Mouse (Mus musculus): ENCODE data around the gene 2310039H08Rik. TPM values are rescaled to one million over a fixed set of nuclear protein-coding genes. Genes with fewer than 3 reads are reported as not detected.

Gene 2310039H08Rik
- polyA plus RNA-seq, 1 experiment from 2014 or later = 69.8 TPM

DNA sequence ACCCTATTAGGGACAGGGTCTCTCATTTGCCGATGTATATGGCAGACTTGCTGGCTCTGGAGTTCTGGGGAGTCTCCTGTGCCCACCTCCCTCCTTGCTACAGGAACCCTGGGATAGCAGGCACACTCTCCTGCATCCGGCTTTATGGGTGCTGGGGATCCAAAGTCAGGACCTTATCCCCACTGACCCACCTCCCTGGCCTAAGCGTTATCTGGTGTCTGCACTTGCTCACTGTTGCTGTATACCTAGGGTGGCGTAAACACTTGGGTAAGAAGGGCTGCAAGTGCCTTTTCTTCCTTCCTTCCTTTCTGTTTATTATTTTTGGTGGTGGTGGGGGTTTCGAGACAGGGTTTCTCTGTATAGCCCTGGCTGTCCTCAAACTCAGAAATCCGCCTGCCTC is 31.1 kb upstream of the 2310039H08Rik start:
- Histone ChIP-seq H3K9ac (no peak overlapping the region), H3K36me3 (peaks cover 60% of the 10 kb centered on the region), H3K9me3 (no peaks in the 10 kb centered on the region), H3K27ac (no peak overlapping the region), H3K4me3 (no peak overlapping the region), H3K4me1 (no peaks in the 10 kb centered on the region), H3K27me3 (no peaks in the 10 kb centered on the region), H3K4me2 (no peak overlapping the region)
- no peak for ATAC-seq (ENCODE audit: insufficient number of reproducible peaks, insufficient read depth, low FRiP score, low TSS enrichment, low read depth)
- WGBS = 95% methylated on average over 6 of the region's 6 CpGs

GRCm38 (mm10) chr17:46742986-46743385 is 29.4 kb upstream of the 2310039H08Rik start:
- WGBS = 89% methylated on average over 9 of the region's 9 CpGs

GRCm38 (mm10) chr17:46745506-46745905 is 26.9 kb upstream of the 2310039H08Rik start:
- H3K27ac ChIP-seq = no peak overlapping the region
- H3K4me3 ChIP-seq = no peak overlapping the region
- 76% methylated on average over 2 of the region's 2 CpGs for WGBS
- peaks cover 52% of the 10 kb centered on the region for H3K36me3 ChIP-seq
- ATAC-seq (ENCODE audit: insufficient number of reproducible peaks, insufficient read depth, low FRiP score, low TSS enrichment, low read depth) = no peak
- no peaks in the 10 kb centered on the region for H3K9me3 ChIP-seq
- no peak overlapping the region for H3K4me2 ChIP-seq
- H3K27me3 ChIP-seq = no peaks in the 10 kb centered on the region
- H3K9ac ChIP-seq = no peak overlapping the region
- H3K4me1 ChIP-seq = peaks cover 3% of the 10 kb centered on the region

More at GRCm38 (mm10) chr17:46742986-46743385, 29.4 kb upstream of the 2310039H08Rik start:
- H3K36me3 ChIP-seq = peaks cover 60% of the 10 kb centered on the region
- no peaks in the 10 kb centered on the region for H3K9me3 ChIP-seq
- H3K27me3 ChIP-seq = no peaks in the 10 kb centered on the region
- H3K4me1 ChIP-seq = no peaks in the 10 kb centered on the region
- no peak overlapping the region for H3K27ac ChIP-seq
- no peak overlapping the region for H3K4me3 ChIP-seq
- no peak for ATAC-seq (ENCODE audit: insufficient number of reproducible peaks, insufficient read depth, low FRiP score, low TSS enrichment, low read depth)
- H3K4me2 ChIP-seq = no peak overlapping the region
- no peak overlapping the region for H3K9ac ChIP-seq

GRCm38 (mm10) chr17:46747234-46747633 is 25.2 kb upstream of the 2310039H08Rik start:
- no peak for ATAC-seq (ENCODE audit: insufficient number of reproducible peaks, insufficient read depth, low FRiP score, low TSS enrichment, low read depth)
- no peak overlapping the region for H3K4me2 ChIP-seq
- H3K9ac ChIP-seq = no peak overlapping the region
- H3K27me3 ChIP-seq = no peaks in the 10 kb centered on the region
- H3K36me3 ChIP-seq = peaks cover 47% of the 10 kb centered on the region
- H3K27ac ChIP-seq = no peak overlapping the region
- H3K4me3 ChIP-seq = no peak overlapping the region
- 85% methylated on average over 8 of the region's 8 CpGs for WGBS
- H3K9me3 ChIP-seq = no peaks in the 10 kb centered on the region
- peaks cover 12% of the 10 kb centered on the region for H3K4me1 ChIP-seq

- H3K4me1 ChIP-seq = peaks cover 12% of the 10 kb centered on the region
- 89% methylated on average over 2 of the region's 2 CpGs for WGBS
These were observed 24.6 kb upstream of the 2310039H08Rik start for GRCm38 (mm10) chr17:46747806-46748205.

DNA sequence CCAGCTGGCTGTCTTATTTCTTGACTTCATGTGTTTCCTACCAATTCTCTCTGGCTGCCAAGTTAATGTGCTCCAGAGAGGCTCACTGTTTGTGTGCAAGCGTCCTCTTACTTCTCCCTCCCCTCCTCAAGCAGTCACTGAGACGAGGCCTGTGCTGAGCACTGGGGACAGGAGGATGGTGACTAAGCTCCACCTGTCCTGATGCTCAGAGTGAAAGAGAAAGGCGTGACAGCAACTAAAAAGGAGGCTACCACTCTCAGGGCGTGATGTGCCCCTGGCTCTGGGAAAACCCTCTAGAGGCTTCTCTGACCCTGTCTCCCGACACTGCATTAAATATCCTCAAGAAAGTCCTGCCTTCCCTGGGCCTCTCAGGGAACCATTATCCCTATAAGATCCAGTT is 23.2 kb upstream of the 2310039H08Rik start:
- Histone ChIP-seq H3K27ac (no peak overlapping the region), H3K27me3 (no peaks in the 10 kb centered on the region), H3K4me1 (peaks cover 12% of the 10 kb centered on the region), H3K4me2 (no peak overlapping the region), H3K9me3 (no peaks in the 10 kb centered on the region), H3K9ac (no peak overlapping the region), H3K4me3 (no peak overlapping the region), H3K36me3 (peaks cover 27% of the 10 kb centered on the region)
- ATAC-seq (ENCODE audit: insufficient number of reproducible peaks, insufficient read depth, low FRiP score, low TSS enrichment, low read depth) = no peak
- 84% methylated on average over 5 of the region's 5 CpGs for WGBS

More at GRCm38 (mm10) chr17:46747806-46748205, 24.6 kb upstream of the 2310039H08Rik start:
- no peak for ATAC-seq (ENCODE audit: insufficient number of reproducible peaks, insufficient read depth, low FRiP score, low TSS enrichment, low read depth)
- peaks cover 41% of the 10 kb centered on the region for H3K36me3 ChIP-seq
- no peaks in the 10 kb centered on the region for H3K27me3 ChIP-seq
- H3K4me3 ChIP-seq = no peak overlapping the region
- H3K4me2 ChIP-seq = no peak overlapping the region
- H3K9me3 ChIP-seq = no peaks in the 10 kb centered on the region
- H3K9ac ChIP-seq = no peak overlapping the region
- no peak overlapping the region for H3K27ac ChIP-seq

DNA sequence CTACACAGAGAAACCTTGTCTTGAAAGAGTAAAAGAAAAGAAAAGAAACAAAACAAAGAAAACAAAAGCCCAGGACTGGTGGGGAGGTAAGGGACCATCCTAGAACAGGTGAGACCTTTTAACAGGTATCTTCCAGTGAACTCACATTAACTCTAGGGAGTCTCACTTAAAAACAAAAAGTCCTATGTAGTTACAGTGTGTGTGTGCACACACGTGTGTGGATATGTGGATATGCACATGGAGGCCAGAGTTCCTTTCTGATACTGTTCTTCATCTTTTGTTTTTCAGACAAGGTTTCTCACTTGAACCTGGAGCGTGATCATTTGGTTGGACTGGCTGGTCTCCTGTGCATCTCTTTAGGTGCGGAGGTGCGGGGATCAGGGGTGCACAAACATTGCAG is 21.9 kb upstream of the 2310039H08Rik start:
- H3K4me3 ChIP-seq = peak overlapping the region; percentile 75
- peak overlapping the region; percentile 88; the same call in 1 of the 2 replicates for H3K27ac ChIP-seq
- peaks cover 12% of the 10 kb centered on the region for H3K4me1 ChIP-seq
- H3K9ac ChIP-seq = peak overlapping the region; percentile 77
- WGBS = 91% methylated on average over 4 of the region's 4 CpGs
- peak overlapping the region; percentile 72 for H3K4me2 ChIP-seq
- peaks cover 18% of the 10 kb centered on the region for H3K36me3 ChIP-seq
- no peaks in the 10 kb centered on the region for H3K27me3 ChIP-seq
- H3K9me3 ChIP-seq = no peaks in the 10 kb centered on the region
- ATAC-seq (ENCODE audit: insufficient number of reproducible peaks, insufficient read depth, low FRiP score, low TSS enrichment, low read depth) = no peak

- Histone ChIP-seq H3K27ac (peak overlapping the region; percentile 88), H3K36me3 (peaks cover 12% of the 10 kb centered on the region), H3K27me3 (no peaks in the 10 kb centered on the region), H3K4me2 (peak overlapping the region; percentile 72), H3K9me3 (no peaks in the 10 kb centered on the region), H3K4me1 (peaks cover 13% of the 10 kb centered on the region), H3K9ac (peak overlapping the region; percentile 77), H3K4me3 (peak overlapping the region; percentile 75)
- 25% methylated on average over 16 of the region's 16 CpGs for WGBS
- peak; percentile 10; the same call in 1 of the 2 replicates for ATAC-seq (ENCODE audit: insufficient number of reproducible peaks, insufficient read depth, low FRiP score, low TSS enrichment, low read depth)
These were observed 21.2 kb upstream of the 2310039H08Rik start for GRCm38 (mm10) chr17:46751056-46751793.

DNA sequence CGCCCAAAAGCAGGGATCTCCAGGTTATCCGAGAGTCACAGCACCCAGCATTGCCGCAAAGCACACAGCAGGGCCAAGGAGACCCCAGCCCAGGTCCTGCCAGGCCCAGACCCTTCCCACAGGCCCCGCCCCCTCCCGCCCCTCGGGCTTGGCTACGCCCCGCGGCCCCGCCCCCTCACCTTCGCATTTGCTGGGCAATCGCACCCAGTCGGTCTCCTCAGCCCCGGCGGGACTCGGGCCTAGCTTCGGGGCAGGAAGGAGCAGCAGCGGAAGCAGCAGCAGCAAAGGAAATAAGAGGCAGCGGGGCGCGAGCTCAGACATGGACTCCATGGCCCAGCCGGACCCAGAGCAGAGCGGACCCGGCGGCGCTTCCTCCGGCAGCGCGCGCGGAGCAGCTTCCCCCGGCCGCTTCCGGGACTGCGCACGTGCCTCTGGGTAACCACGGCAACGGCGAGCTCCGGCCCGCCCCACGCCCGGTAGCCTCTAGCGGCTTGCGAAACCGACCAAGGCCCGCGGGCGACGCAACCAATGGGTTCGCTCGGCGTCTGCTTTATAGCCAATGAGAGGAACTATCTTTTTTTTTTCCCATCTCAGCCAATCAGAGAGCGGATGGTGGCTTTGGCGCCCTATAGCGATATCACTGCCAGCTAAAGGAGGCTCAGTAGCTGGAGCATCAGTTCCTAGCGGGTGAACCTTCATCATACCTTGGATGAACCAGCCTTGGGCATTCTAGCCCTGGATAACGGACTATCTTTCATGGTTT is 20.5 kb upstream of the 2310039H08Rik start, which contains the start of gene Cnpy3:
TSS of gene Cnpy3 (minus strand) at position 421 of the 763 bp plus-strand sequence.
- H3K36me3 ChIP-seq = peaks cover 4% of the 10 kb centered on the region; the same call in 1 of the 2 replicates
- H3K27ac ChIP-seq = peak within 1 kb of the TSS; percentile 88
- H3K9ac ChIP-seq = peak within 1 kb of the TSS; percentile 77
- H3K9me3 ChIP-seq = no peaks in the 10 kb centered on the region
- no peaks in the 10 kb centered on the region for H3K27me3 ChIP-seq
- peaks cover 19% of the 10 kb centered on the region for H3K4me1 ChIP-seq
- WGBS = under 1% methylated on average over 56 of the region's 58 CpGs
- H3K4me3 ChIP-seq = peak within 1 kb of the TSS; percentile 75
- H3K4me2 ChIP-seq = peak within 1 kb of the TSS; percentile 72
- peak; percentile 97 for ATAC-seq (ENCODE audit: insufficient number of reproducible peaks, insufficient read depth, low FRiP score, low TSS enrichment, low read depth)

DNA sequence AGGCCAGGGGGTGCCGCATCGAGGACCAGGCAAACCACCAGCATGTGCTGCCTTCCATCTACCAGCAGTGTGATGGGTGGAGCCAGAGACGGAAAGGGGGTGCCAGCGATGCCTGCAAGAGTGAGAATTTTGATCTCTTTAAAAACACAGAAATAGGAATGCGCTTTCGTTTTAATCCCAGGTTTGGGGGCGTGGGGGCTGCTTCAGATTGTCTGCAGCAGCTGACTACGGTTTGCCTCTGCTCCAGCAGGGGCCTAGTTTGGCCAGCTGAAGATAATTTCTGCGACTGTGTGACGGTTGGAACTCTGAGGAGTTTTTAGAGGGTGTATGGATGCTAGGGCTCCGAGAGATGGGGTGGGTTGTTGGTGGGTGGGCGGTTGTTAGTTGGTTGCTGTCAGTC is 13.7 kb upstream of the 2310039H08Rik start:
- 71% methylated on average over 12 of the region's 12 CpGs for WGBS
- Histone ChIP-seq H3K9ac (no peak overlapping the region; the same call in 1 of the 2 replicates), H3K27me3 (no peaks in the 10 kb centered on the region), H3K36me3 (no peaks in the 10 kb centered on the region), H3K4me3 (no peak overlapping the region), H3K4me2 (no peak overlapping the region), H3K9me3 (no peaks in the 10 kb centered on the region), H3K4me1 (peaks cover 8% of the 10 kb centered on the region; the same call in 1 of the 2 replicates), H3K27ac (no peak overlapping the region)
- ATAC-seq (ENCODE audit: insufficient number of reproducible peaks, insufficient read depth, low FRiP score, low TSS enrichment, low read depth) = no peak

DNA sequence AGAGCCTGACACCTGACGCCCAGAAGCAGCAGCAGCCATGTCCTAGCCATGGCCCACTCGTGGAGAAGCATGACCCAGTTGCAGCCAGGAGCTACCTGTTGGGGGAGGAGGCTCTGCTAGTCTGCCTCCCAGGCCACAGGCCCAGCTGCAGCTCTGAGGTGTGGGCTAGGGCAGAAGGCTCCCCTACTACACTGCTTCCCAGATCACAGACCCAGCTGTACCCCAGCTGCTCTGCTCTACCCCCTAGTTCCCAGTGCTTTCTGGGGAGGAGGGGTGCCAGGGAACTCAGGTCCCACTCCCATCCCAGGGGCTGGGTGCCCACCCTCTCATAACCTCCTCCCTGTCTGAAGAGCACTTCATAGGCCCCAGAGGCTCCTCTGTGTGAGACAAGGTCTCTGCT is 8.9 kb upstream of the 2310039H08Rik start, which contains the start of gene Ptcra:
TSS of gene Ptcra (minus strand) at position 169 of the 400 bp plus-strand sequence.
- no peak within 1 kb of the TSS for H3K4me2 ChIP-seq
- H3K27ac ChIP-seq = no peak within 1 kb of the TSS
- H3K4me1 ChIP-seq = no peaks in the 10 kb centered on the region
- no peak within 1 kb of the TSS for H3K4me3 ChIP-seq
- no peaks in the 10 kb centered on the region for H3K36me3 ChIP-seq
- H3K27me3 ChIP-seq = no peaks in the 10 kb centered on the region
- H3K9ac ChIP-seq = no peak within 1 kb of the TSS
- ATAC-seq (ENCODE audit: insufficient number of reproducible peaks, insufficient read depth, low FRiP score, low TSS enrichment, low read depth) = no peak
- no peaks in the 10 kb centered on the region for H3K9me3 ChIP-seq
- 55% methylated on average over 2 of the region's 2 CpGs for WGBS

Measured in embryonic facial prominence, embryonic 13.5 days (tissue).